Mouse (Mus musculus) layer of hippocampus, adult 9-10 months (tissue): ENCODE data around the gene Rras.
"Not testable (repeated sequence)": the region's sequence is repeated elsewhere in the genome, so short reads cannot be mapped to it uniquely, and the experiment has no call there.

Experiments used
- DNase-seq: peaks from one replicate; pipeline ENCODE4 v3.0.0; 2022; ENCODE audit warnings: low spot score

Rras gene

GRCm38 (mm10) chr7:45000539-45001114 is 17.1 kb upstream of the Rras start:
- no peak for DNase-seq

GRCm38 (mm10) chr7:45002440-45002839 is 15.3 kb upstream of the Rras start:
- no peak for DNase-seq

- DNase-seq = no peak
These were observed 13.2 kb upstream of the Rras start for GRCm38 (mm10) chr7:45004546-45004945.

GRCm38 (mm10) chr7:45005321-45005992 is 12.3 kb upstream of the Rras start:
- no peak for DNase-seq

GRCm38 (mm10) chr7:45006503-45006902 is 11.3 kb upstream of the Rras start:
- DNase-seq = no peak

DNA sequence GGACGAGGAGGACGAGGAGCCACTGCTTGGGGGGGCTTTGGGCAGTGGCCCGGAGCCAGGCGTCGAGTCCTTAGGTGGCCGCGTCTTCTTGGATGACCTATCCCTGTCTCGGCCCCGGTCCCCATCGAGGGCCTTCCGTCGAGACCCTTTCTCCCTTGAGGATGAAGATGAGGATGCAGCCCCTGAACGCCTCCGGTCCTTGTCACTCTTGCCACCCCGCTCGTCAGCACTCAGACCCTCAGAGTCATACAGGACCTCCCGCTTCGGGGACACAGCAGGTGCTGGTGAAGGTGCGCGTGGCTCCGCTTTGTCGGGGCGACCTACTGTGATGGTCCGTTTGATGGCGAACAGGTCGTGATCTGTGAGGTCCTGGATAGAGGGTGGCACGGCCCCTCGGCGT is 10.6 kb upstream of the Rras start:
- DNase-seq = no peak

DNA sequence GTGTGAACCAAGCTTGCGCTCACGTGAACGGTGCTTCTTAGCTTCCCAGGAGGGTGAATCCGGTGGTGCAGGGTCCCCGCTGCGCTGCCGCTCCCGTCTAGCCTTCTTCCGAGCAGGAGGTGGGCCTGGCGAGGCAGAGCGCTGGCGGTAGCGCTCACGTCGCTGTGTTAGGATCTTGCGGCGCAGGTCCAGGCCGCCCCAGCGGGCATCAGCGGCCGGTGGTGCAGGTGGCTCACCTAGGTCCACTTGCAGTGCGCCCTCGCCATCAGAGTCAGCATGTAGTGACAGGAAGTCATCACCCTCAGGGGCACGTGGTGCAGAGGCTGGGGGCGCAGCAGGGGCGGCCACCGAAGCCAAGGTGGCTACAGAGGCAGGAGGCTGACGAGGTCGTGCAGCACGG is 9.9 kb upstream of the Rras start:
- DNase-seq = no peak

DNA sequence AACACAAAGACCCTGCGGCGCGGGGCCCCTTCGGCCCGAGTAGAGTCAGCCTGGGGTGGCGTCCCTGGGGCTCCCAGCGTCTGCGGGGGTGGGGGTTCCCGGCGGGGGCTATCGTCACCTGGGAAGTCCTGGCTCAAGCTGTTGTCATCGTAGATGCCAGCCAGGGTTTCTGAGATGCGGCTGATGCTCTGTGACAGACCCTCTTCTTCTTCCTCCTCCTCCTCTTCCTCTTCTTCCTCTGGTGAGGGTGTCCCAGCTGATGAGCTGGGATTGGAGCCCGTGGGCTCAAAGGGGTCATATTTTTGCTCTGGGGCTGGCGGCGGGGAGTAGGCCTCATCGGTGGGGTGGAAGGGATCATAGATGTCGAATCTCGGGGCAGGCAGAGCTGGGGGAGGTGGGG is 9.3 kb upstream of the Rras start:
- no peak for DNase-seq

GRCm38 (mm10) chr7:45012011-45012410 is 5.8 kb upstream of the Rras start:
- no peak for DNase-seq

DNA sequence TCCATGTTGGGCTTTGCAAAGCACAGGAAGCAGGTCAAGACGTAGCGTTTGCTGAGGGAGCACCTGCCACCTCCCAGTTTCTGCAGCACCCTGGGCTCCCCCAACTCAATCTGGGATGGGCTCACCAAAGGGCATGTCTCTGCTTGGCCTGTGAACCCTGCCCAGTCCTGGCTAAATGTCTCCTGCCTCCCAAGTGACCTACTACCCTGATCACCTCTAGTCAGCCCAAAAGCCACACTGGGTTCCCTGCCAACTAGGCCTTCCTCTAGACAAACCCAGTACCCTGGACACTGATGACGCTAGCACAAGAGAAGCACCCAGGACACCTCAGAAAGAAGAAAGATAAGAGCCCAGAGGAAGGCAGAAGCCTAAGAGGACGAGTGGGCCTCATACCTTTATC is 4.9 kb upstream of the Rras start:
- DNase-seq = no peak

DNA sequence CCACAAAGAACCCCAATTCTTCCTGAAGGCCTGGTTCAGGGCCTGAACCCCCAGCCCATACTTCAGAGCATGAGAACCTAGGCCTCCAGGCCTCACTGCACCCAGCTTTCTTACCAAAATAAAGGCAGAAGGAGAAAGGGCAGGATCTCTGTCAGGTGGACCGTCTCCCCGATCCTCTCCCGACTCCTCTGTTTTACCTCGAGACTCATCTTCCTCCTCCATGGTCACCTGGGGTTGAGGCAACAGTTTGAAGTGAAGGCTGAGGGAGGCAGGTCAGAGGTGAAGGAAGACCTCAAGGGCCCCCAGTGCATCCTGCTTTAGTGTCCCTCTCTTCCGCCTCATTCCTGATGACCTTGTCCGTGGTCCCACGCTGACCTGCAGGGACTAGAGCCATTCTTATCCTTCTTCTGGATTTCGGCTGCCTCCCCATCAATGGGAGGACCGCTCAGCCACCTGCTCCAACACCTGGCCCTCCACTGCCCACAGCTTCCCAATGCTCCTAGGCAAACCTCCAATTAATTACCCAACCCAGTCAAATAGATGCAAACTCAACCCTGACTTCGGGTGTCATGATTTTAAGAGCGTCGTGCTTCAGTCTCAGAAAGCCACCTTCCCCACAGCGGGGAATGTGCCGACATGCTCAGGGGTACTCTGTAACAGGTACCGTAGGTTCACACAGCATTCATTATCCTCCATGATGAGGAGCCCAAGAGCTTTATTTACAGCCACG is 4.2 kb upstream of the Rras start:
- no peak for DNase-seq

- DNase-seq = no peak
These were observed 3.7 kb upstream of the Rras start for GRCm38 (mm10) chr7:45014096-45014451.

DNA sequence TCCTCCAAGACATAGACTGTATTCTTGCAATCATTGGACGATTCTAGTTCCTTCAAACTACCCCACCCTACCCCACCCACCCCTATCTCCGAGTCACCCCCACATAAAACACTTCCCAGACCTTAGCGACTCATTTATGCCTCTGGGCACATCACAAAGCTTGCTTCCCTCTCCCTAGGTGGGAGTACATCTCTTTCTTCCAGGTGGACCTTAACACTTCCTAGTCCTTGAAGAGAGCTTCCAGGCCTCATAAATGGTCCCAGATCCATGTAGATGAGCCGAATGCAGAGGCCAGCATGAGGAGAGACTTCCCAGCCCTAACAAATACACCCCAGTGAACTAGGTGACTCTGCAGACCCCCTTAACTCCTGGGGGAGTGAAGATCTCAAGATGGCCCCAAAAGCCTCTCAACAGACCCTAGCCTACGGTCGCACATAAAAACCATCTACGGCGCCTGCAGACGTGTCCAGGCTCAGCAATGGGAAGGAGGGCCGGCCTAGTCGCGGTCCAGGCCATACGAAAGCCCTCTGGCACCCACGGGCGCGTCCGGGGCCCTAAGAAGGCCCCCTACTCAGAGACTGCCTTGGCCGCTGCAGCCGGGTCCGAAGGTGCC is 2.3 kb upstream of the Rras start:
- DNase-seq = no peak

- DNase-seq = peak; percentile 98
These were observed 1.7 kb upstream of the Rras start, which contains the start of gene Scaf1 for GRCm38 (mm10) chr7:45015957-45016612. TSS of gene Scaf1 (minus strand) at chr7:45016363.

GRCm38 (mm10) chr7:45016761-45017160 is 1.0 kb upstream of the Rras start:
- no peak for DNase-seq

GRCm38 (mm10) chr7:45019031-45019571 is 1.3 kb downstream of the Rras start:
- no peak for DNase-seq

DNA sequence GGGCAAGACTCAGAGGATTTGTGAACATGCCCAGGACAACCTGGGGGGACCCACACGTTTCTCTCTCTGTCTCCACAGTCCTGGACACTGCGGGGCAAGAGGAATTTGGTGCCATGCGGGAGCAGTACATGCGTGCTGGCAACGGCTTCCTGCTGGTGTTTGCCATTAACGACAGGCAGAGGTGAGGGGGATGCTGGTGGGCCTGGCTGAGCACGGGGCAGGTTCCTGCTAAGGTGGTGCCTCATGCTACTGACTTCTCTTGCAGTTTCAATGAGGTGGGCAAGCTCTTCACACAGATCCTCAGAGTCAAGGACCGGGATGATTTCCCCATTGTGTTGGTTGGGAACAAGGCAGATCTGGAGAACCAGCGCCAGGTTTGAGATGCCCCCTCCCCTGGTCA is 2.5 kb downstream of the Rras start:
- DNase-seq = no peak

GRCm38 (mm10) chr7:45023711-45024110 is 6.0 kb downstream of the Rras start:
- DNase-seq = not testable (repeated sequence)

GRCm38 (mm10) chr7:45024281-45025248 is 6.8 kb downstream of the Rras start:
- DNase-seq = no peak

- no peak for DNase-seq
These were observed 8.0 kb downstream of the Rras start for GRCm38 (mm10) chr7:45025601-45026220.

DNA sequence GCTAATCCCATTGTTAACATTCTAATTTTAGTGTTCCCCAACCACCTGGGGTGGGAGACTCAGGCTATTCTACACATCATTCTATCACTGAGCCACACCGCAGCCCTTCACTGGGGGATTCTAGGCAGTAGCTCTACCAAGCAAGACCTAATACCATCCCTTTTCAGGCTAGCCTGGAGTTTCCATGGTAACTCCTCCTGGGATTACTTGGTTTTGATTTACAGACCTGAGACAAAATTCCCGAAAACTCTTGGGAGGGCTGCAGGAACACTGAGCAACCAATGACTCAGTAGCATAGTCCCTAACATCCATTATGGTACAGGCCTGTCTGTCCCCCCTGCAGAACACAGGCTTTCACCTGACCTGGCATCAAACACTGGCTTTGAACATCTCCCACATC is 8.5 kb downstream of the Rras start:
- no peak for DNase-seq
